Mouse (Mus musculus) liver, adult (tissue): Measurements from ENCODE around the gene Olfr522.

ENCODE experiments used
- GATA4 ChIP-seq: IDR thresholded peaks from 2 replicates; pipeline ENCODE4 v1.6.1; 2014; ENCODE audit warnings: mild to moderate bottlenecking, low read length; ENCODE audit not compliant: insufficient replicate concordance

Gene Olfr522

DNA sequence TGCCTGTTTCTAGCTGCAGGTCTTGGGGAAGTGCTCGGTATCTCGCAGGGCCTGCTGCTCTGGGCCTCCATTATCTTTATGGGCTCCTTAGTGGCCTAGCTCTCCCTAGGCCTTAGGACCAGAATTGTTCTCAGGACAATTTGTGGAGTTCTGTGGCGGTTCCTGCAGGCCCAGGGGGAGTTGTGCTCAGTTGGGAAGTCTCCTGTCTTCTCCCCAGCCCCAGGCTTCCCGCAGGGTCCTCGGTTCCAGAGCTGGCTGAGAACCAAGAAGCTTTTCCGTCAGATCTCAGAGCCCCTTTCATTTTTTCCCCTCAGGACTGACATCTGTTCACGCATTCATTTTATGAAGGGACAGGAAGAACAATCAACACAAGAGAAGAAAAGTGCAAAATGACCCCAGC lies at the start of gene Olfr522:
Gene Olfr522 (minus strand): TSS at position 101 of the 400 bp plus-strand sequence.
- TF ChIP-seq GATA4: no peak

DNA sequence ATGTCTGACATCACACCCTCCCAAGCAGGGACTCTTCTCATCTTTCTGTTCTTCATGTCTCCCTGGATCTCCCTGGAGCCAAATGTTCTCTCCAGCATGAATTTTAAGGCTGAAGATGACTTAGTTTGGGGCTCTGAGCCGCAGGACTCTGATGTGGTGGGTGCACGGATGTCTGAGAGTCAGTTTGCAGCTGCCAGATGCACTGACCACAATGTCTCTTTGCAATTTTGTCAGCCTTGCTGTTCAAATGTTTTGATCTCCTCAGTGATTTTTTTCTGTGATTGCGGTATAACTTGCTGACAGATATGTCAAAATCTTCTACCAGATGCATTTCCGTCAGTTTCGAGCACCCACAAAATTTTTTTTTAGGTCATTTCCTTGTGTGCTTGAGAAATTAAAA lies 49.3 kb upstream of the Olfr522 start:
- TF ChIP-seq GATA4: no peak

DNA sequence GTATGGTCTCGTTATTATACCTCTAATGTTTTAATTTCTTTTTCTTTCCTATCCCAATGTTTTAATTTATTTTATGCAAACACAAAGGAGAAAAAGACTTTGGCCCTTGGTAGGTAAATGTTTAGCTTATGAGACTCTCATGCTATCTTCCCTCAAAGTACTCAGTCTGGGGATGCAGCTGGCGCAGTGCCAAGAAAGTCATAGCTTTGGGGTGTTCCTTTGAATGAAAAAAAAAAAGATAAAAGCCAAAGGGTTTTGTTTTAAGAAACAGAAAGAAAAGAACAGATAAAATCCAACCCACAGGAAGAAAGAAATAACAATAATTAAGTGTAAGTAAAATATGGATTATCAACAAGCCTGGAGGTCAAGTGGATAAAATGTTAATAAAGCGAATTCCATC lies 44.1 kb upstream of the Olfr522 start:
- TF ChIP-seq GATA4: no peak

DNA sequence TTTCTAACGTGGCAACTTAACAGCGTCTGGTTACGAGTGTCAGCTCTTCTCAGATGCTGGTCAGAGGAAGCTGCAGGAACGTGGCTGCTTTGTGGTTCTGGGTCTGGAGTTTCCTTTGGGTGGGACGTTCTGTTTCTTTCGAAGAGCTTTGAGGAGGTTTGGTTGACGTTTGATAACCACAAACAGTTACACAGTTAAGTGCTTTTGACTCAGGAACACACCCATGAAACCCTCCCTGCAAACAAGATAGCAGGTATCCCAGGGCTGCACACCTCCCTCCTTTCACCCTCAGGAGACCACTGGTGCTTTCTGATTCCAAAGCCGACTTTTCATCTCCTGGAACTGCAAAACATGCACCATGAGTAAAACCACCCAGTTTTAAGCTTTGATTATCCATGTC lies 43.6 kb upstream of the Olfr522 start:
- no peak for TF ChIP-seq GATA4

DNA sequence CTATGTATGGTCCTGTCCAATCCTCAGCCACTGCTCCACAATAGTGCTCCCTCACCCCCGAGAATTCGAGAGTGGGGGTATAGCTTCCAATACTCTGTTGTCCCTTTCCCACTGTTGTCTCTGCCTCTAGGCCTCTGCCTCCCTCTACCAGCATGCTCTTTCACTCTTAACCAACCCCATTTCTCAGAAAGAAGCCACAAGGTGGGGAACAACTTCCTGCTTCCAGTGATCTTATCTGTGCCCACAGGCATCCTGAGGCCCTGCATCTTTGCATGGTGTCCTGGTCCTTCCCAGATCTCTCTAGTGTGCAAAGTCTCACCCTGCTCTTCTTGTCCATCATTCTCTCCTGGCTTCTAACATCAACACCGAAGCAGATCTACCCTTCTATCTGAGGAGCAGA lies 42.3 kb upstream of the Olfr522 start:
- TF ChIP-seq GATA4: no peak

DNA sequence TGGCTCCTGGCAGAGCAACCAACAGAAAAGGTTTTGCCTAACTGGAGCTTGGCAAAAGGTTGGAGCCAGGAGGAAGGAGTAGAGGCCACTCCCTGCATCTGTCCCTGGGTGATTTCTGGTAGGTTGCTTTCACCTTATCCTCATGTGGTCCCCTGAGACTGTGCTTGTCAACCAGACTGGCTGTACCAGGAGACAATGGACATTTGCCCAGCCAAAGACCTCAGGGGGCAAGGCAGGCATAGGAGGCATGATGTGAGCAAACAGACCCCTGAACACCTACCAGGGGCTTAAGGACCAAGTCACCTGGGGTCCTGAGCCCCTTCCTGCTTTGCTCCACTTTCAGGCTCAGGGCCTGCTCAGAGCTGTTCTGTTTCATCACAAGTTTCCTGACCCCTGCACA lies 41.3 kb upstream of the Olfr522 start, which contains the start of gene Olfr524:
Gene Olfr524 (minus strand): TSS at position 101 of the 400 bp plus-strand sequence.
- no peak for TF ChIP-seq GATA4

DNA sequence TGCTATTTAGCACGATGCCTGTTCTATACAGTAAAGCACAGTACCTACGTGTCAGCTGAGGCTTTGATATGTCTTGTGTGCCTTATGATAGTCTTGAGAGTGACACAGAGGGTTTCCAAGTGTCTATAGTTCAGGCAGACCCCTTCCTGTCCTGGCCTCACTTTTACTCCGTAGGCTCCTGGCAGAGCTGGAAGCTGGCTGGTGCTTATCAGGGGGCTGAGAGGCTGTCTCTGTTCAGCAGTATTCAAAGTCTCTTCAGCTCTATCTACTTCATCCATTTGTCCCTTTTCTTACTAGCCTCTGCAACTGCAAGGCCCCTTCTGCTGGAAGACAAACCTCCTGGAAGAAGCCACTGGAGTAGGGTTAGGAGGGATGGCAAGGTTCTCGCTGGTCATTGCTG lies 36.5 kb upstream of the Olfr522 start:
- TF ChIP-seq GATA4: no peak

DNA sequence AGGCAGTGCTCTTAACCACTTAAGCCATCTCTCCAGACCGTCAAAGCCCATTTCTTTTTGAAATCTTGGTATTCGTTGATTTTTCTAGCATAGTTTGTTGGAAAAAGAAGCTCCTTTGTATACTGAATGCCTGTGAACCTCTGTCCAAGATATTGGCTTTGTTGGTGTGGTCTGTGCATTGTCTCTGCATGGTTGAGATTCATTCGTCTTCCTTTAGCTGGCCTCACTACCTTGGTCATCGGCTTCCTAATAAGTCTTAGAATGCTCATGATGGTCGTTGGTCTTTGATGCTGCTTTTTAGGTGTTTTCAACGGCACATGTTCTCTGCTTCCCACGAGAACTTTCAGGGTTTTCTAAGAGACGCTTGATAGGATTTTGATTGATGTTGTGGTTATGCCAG lies 31.4 kb upstream of the Olfr522 start:
- no peak for TF ChIP-seq GATA4

DNA sequence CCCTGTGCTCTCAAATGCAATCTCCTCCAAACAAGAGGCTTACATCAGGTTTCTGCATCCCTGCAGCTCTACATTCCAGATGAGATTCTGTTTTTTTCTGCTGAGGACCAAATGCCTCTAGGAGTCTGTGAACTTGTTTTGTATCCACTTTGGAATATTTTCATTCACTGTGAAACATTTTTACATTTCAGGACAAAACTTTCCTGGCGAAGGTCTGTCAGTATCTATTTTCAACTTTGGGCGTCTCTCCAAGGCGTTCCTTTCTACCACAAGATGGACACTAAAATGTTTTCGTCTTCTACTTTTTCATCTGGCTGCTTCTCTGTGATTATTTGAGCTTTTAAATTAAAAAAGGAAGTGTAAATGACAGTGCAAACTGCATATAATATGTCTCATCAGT lies 29.5 kb upstream of the Olfr522 start:
- TF ChIP-seq GATA4: no peak

- no peak for TF ChIP-seq GATA4
Observed at GRCm38 (mm10) chr7:140192851-140193250, 28.3 kb upstream of the Olfr522 start.

DNA sequence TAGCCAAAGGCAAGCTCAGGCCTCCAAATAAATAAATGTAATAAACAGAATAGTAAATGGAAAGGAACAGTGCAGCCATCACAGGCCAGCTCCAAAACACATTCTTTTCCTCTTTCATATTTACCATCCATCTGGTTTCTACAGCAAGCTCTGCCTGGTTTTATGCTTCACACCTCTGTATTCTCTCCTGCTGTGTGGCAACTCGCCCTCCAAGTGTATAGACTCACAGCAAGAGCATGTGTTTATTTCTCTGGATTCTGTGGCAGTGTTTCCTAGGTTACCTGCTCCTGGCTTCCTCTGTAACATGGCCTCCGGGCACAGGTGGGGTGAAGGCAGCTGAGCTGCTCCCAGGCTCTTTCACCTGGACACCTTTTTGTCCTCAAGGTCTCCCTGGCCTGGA lies 27.9 kb upstream of the Olfr522 start:
- TF ChIP-seq GATA4: no peak

DNA sequence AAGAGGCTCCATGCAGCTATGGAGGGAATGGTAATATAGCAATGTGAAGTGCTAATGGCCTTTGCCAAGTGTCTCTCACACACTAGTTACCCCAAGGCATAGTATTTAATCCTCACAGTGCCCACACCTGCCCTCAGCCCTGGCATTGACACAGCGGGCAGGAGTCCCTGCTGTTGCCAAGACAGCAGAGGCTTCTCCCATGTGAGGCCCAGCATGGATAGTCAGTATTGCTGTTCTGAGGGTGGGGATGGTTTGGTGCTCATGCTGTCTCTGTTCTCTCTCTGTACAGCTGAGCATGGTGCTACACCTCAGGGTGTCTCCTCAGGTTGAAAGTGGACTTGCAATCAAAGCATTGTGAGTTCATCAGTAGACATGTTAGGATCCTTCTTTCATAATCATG lies 25.9 kb upstream of the Olfr522 start:
- TF ChIP-seq GATA4: no peak

DNA sequence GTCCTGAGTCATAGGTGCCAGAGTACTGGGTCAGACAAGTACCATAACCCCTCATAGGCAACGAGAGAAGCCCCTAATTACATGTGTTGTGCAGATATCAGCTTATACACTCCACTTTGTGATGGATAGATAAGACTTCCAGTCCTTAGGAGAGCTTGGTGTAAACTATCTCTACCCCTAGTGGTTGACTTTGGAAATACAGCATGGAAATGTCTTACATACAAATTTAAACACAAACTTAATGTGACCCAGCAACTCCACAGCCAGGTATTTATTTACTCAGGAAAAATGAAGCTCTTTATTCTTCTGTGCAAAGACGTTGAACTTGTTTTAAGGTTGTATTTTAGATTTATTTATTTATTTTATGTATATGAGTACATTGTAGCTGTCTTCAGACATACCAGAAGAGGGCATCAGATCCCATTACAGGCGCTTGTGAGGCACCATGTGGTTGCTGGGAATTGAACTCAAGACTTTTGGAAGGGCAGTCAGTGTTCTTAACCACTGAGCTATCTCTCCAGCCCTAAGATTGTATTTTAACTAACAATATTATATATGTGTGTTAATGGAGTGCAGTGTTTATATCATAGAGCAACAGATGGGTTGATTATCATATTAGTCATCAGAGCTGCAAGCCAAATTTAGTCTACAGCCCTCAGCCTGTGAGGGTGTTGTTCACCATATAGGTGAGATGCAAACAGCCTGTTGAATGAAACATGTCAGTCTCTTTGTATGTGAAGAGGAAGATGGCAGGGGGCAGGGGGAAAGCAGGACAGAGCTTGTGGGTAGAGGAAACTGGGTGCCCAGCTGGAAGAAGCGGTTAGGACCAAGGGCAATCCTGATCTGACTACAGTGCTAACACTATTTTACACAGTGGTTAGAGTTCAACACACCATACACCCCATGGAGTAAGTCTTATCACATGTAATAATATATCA lies 24.1 kb upstream of the Olfr522 start:
- no peak for TF ChIP-seq GATA4

DNA sequence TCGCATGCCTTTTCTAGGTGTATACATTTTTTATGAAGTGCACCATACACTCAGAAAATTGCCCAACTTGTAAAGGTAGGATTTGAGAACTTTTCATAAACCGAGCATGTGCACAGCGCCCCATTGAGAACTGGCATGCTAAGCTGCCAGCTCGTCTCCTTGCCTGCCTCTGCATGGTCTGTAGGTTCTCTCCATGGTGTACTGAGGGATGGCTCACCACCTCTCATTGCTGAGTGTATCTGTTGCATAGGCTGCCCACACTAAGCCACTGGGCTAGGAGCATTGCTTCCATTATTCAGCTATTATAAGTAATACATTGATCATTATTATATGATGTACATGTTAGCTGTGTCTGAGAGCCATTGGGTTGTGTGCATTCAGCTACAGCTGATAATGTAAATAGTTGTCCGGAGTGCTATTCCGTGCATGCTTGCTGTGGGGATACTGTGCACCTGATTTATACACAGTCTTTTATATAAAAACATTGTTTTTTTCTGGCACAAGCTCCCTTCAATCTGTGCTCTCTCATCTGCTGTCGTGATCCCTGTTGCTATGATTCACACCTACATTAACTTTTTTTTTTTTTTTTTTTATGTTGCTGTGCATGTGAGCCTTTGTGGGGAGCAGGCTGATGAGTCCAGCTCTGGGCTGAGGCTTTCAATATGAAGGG lies 23.3 kb upstream of the Olfr522 start:
- TF ChIP-seq GATA4: no peak

DNA sequence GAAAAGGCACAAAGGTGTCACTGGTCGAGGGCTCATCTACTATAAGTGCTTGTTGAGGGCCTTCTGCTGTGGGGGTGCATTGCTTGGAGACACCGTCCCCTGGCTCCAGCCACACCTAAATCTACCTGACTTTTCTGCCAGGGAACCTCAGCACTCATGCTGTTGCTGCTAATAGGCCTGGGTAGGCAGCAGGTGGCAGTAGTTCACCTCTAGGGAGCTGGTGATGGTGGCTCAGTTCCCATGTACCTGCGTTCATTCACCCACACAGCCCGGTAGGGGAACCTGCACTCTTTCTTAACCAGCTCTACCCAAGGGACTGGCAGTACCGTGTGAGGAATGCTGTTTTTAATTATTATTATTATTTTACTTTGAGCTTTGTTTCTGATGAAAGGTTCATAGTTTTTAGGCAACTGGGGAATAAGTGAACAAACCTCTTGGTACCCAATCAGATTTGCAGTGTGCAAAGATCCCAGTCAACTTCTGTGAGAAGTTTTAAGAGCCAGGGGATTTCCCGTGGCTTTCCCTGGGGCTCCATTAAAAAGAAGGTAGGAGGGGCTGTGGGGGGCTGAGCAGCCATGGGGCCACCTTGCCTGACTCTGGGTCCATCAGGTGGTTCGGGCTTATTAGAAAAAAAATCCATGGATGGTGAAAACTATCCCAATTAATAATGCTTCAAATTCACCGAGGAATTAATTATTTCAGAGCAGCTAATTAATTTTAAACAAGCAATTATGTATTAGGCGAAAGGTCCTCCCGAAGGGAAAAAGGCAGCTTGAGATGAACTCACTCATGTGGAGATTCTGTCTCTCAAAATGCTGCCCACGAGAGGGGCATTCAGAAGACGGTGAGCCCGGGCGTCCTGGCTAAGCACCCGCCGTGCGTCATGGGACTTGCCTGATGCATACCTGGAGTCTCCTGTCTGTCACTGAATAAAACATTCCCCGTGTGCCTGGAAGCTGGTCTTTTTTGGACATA lies 22.4 kb upstream of the Olfr522 start:
- no peak for TF ChIP-seq GATA4
